Mouse (Mus musculus): ENCODE measurements around the gene Tnrc6b.

DNA sequence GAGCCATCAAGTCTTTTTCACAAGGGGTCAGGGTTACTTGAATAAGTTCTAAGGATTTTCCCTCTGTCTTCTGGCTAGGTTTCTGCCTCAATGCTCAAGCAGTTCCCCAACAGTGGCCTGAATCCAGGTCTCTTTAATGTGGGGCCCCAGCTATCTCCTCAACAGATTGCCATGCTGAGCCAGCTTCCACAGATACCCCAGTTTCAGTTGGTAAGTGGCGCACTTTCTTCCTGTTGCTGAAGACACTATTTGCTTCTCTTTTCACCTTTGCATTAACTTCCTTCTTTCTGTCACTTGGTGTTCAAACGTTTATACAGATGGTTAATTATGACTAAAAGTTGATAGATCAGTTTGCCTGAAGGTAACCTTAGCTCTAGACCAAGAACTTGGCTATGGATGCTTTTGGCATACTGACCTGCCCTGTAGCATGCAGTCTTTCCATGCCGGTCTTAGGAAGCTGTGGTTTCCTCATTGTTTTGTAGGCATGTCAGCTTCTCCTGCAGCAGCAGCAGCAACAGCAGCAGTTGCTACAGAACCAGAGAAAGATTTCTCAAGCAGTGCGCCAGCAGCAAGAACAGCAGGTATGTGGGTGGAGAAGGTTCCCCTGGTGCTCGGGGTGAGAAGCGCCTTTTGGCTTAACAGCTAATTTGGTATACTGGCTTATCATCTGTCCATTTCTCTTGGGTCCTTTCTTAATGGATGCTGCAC, 190.8 kb downstream of the Tnrc6b start:
- TF ChIP-seq TAL1 (IDR thresholded peaks at IDR 0.05; ENCODE audit: low read length) (no peak), GATA1 (IDR thresholded peaks at IDR 0.05; ENCODE audit: low read length) (no peak)

All from erythroblast, embryonic 14.5 days (primary cell).